Mouse (Mus musculus): ENCODE data around the gene Tbcb. TPM values are rescaled to one million over a fixed set of nuclear protein-coding genes. Genes with fewer than 3 reads are reported as not detected.
"Not testable (repeated sequence)": the region's sequence is repeated elsewhere in the genome, so short reads cannot be mapped to it uniquely, and the experiment has no call there.

The Tbcb gene
- total RNA-seq, 1 experiment from 2014 or later: 86.6 TPM

DNA sequence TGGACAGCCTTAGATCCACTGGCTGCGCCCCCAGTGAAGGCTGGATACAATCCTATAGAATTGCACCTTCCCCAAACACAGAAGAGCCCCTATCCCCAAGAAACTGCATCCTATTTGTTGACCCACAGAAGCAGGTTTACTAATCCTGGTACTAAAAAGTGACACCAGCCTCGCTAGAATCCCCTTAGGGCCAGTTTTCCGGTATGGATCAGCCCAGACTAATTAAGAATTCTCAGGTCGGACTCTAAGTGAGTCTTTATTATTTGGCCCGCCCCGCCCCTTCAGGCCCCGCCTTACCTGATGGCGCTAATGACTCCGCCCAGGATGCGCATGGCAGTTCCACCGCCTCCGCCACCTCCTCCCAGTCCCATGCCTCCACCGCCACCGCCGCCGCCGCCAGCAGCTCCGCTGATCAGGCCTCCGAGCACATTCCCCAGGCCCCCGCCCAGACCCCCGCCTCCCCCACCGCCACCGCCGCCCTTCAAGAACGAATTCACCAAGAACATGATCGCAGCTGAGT lies 38.4 kb downstream of the Tbcb start:
- peak; percentile 87 for DNase-seq

DNA sequence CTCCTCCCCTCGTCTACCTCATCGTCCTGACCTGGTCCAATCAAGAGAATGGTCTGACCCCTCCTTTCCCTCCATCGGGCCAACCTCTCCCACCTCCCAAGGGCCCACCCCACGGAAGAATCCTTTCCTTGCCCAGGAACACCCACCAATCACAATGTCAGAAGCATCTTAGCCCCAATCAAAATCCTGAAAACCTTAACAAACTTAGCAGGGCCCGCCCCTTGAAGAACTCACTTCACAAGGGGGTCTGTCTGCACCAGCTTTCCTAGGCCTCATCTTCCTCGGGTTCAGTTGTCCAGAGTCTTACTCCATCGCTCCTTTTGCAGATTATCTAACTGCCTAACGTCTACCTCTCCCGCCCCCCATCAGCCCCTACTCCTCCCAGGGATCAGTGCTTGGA lies 39.1 kb downstream of the Tbcb start:
- no peak for DNase-seq

DNA sequence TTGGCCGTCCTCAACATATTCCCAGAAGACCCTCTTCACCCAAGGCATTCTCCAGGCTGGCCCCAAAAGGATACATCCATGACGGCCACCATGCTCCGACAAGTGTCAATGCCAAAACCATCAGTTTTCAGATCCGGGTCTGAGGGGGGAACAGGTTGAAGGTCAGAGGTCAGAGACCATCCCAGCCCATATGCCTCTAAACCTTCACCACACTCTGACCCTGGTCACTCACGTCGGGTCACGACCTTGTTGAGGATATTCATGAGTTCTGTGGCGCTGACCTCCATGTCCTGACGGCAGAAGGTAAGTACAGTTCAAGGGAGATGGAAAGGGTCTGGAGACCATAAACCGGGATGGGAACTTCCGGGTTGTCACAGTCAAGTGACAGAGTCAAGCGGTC lies 40.0 kb downstream of the Tbcb start:
- DNase-seq: no peak

DNA sequence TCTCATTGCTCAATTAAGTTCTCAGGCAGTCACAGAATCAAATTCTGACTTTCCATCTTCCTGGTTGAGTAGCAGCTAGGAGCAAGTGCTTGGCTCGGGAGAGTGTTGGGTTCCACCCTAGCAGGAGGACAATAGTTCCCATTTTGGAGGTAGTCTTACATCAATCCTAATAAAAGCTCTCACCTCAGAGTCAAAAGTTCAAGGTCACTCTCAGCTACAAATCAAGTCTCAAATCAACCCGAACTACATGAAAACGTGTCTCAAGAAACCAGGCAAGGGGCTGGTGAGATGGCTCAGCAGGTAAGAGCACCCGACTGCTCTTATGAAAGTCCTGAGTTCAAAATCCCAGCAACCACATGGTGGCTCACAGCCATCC lies 43.0 kb downstream of the Tbcb start:
- no peak for DNase-seq

DNA sequence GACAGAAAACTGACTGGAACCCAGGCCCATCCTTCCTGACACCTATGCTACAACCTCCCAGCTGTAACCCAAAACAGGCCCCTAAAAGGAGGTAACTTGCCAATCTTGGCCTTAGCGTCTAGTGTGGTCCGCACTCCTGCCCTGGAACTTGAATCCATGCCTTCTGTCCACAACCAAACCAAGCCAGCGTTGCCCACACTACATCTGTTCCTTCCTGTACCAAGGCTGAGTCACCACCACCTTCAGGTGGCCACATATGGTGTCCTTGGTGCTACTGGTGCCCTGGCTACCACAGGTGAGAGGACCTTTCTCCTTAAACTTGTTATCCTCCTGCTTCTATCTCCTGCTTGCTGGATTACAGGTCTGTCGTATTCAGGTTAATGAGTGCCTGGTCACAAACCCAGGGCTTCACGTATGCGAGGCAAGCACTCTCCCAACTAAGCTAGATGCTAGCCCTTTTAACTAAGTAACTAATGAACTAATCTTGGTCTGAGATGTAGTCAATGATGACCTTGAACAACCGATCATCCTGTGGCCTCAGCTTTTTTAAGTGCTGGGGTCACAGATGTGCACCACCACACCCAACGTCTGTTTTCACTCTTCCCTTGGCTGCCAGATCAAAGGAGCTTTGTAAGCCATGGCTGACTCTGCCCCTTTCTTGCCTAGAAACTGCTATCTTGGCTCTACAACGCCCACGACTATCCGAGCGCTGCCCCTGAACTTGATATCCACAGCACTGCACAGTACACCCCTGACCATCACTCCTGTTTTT lies 43.5 kb downstream of the Tbcb start:
- DNase-seq: no peak

DNA sequence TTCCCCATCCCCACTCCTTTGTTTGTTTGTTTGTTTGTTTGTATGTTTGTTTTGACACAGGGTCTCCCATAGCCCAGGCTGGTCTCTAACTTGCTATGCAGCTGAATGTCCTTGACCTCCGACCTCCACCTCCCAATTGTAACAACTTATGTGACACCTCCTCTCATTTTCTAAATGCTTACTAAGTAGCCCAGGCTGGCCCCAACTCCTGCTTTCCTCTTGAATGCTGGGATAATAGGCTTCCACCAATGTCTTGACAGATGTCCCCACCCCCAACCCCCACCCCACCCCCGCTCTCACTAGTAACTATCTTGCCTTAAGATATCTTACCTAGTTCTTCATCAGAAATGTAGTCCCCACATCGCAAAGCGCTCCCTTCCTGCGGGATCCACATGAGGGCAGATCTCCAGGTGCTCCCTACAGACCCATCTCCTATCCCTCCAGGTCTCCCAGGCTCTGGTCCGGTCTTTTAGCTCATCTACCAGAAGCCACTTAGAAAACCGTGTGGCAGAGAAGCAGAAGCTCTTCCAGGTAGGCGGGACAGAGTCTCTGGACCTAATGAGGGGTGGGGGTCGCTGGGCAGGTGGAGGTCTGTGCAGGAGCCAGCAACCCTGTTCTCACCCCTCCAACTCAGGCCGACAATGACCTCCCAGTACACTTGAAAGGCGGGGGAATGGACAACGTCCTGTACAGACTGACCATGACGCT lies 47.3 kb downstream of the Tbcb start:
- DNase-seq: no peak

DNA sequence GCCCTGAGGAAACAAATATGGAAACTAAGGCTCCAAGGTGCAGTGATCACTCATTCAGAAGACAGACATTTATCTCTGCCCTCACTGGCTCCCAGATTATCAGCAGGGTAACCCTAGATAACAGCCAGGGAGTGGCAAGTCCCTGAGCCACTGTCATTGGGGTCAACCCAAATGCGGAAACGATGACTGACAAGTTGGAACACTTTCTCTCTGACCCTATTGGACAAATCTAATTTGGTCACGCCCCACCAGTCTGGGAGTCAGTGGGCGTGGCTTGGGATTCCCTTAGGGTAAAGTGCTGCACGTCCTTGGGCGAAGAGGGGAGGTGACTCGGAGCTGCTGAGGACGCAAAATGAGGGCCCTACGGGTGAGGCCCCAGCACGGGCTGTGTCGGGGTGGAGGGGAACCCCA lies 48.2 kb downstream of the Tbcb start, which contains the start of gene Cox7a1:
Cox7a1 (plus strand) TSS at position 266 of the 411 bp plus-strand sequence.
- DNase-seq: peak; percentile 87

DNA sequence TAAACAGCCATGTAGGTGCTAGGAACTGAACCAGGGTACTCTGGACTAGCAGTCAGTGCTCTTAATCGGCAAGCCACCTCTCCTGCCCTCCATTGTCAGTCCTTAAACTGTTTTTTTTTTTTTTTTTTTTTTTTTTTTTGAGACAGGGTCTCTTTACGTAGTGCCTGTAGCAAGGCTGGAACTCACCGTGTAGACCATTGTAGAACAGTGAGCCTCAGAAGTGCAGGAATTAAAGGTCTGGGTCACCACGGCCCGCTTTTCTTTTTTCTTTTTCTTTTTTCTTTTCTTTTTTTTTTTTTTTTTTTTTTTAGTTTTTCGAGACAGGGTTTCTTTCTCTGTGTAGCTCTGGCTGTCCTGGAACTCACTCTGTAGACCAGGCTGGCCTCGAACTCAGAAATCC lies 48.9 kb downstream of the Tbcb start:
- not testable (repeated sequence) for DNase-seq

DNA sequence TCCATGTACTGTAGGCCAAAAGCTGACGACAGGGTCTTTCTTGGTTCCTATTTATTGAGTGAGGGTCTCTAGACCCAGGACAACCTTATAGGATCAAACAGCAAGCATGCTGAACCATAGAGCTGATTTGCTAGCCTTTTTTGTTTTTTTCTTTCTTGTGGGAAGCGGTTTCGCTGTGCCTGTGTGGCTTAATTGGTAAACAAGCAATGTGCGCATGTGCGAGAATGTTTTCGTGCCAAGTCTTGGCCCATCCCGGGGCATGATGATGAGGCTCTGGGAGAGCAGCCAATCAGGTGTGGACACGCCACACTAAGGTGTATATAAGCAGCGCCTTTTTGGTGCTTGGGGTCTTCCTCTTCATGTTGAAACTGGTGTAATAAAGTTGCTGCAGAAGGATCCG lies 50.1 kb downstream of the Tbcb start:
- DNase-seq: not testable (repeated sequence)

DNA sequence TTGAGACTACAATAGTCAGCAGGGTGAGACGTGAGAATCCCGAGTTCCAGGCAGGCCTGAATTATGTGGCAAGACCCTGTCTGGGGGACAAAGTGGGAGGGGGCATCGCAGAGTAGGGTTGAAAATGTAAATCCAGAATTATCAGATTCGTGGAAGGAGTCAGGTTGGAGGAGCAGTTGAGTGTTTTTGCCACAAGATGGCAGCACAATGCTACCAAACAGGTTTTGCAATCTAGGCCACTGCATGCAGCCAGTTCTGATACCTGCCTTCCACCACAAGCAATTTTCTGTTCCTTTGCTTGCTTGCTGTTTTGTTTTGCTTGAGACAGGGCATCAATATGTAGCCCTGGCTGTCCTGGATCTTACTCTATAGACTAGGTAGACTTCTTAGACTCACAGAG lies 50.8 kb downstream of the Tbcb start:
- DNase-seq: peak; percentile 63

DNA sequence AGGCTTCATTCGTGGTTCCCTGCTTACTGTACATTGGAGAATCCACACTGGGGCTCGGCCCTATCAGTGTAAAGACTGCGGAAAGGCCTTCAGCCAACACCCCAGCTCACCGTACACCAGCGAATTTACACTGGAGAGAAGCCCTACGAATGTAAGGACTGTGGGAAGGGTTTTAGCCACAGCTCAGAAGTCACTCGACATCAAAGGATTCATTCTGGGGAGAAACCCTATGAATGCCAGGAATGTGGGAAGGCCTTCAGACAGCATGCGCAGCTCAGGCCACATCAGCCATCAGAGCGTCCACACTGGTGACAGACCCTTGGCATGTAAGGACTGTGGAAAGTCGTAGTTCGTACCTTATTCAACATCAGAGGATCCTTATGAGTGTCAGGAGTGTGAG lies 53.8 kb downstream of the Tbcb start:
- no peak for DNase-seq

DNA sequence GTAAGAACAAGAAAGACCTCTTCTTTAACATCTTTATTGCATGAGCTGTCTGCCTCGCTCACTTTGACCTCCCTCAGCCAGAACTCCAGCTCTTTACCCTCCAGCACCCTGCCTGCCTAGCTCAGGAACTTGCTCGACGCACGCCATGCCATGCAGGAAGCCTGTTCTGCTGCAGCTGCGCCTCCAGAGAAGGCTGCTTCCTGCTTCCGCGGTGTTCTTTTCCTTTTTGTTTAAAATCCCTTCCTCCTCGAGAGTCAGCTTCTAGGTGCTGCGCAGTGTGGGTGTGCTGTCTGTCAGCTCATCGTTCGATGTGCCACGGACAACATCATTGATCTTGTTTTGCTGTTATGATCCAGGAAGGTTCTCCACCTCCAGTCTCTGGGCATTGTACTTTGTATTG lies 55.6 kb downstream of the Tbcb start:
- DNase-seq: no peak

Other genes starting within 250 kb of the Tbcb start
- 10.1 and 10.4 TPM in 2 replicates for gene Zfp568, start 248.3 kb downstream of the Tbcb start, total RNA-seq (2021)
- gene Zfp14, start 180.9 kb downstream of the Tbcb start, total RNA-seq (2021): 3.8 and 4.0 TPM in 2 replicates
- gene Zfp82, start 159.4 kb downstream of the Tbcb start, total RNA-seq (2021): 3.2 and 3.7 TPM in 2 replicates
- gene Gm26920, start 141.9 kb downstream of the Tbcb start, total RNA-seq (2021): not detected in 2 replicates
- gene Zfp566, start 141.7 kb downstream of the Tbcb start, total RNA-seq (2021): 3.1 and 4.2 TPM in 2 replicates
- gene Zfp260, start 137.5 kb downstream of the Tbcb start, total RNA-seq (2021): 48.8 TPM in 2 replicates
- gene Zfp382, start 110.3 kb downstream of the Tbcb start, total RNA-seq (2021): 3.6 and 4.9 TPM in 2 replicates
- 45.3 and 50.2 TPM in 2 replicates for gene Zfp146, start 62.5 kb downstream of the Tbcb start, total RNA-seq (2021)
- 288 and 306 TPM in 2 replicates for gene Cox7a1, start 48.1 kb downstream of the Tbcb start, total RNA-seq (2021)
- 624 and 670 TPM in 2 replicates for gene Capns1, start 33.5 kb downstream of the Tbcb start, total RNA-seq (2021)
- 63.2 and 71.6 TPM in 2 replicates for gene Polr2i, start 324 bp downstream of the Tbcb start, total RNA-seq (2021)
- gene Ovol3, start 3.5 kb upstream of the Tbcb start, total RNA-seq (2021): not detected in 2 replicates
- 1.2 TPM in 1 of 2 replicates, not detected in the other for gene Thap8, start 47.8 kb upstream of the Tbcb start, total RNA-seq (2021)
- 7.2 and 8.4 TPM in 2 replicates for gene Wdr62, start 48.1 kb upstream of the Tbcb start, total RNA-seq (2021)
- gene Clip3, start 59.5 kb upstream of the Tbcb start, total RNA-seq (2021): 21.1 and 29.5 TPM in 2 replicates
- gene Alkbh6, start 76.4 kb upstream of the Tbcb start, total RNA-seq (2021): 51.6 and 59.2 TPM in 2 replicates
- 29.0 and 41.3 TPM in 2 replicates for gene Syne4, start 82.5 kb upstream of the Tbcb start, total RNA-seq (2021)
- 1.5 and 2.0 TPM in 2 replicates for gene E130208F15Rik, start 89.5 kb upstream of the Tbcb start, total RNA-seq (2021)
- gene Sdhaf1, start 91.6 kb upstream of the Tbcb start, total RNA-seq (2021): 13.1 and 14.1 TPM in 2 replicates
- gene Lrfn3, start 130.5 kb upstream of the Tbcb start, total RNA-seq (2021): 16.6 and 19.4 TPM in 2 replicates
- 14.9 and 15.0 TPM in 2 replicates for gene Tyrobp, start 181.5 kb upstream of the Tbcb start, total RNA-seq (2021)
- 2.6 TPM in 1 of 2 replicates, not detected in the other for gene Hcst, start 187.6 kb upstream of the Tbcb start, total RNA-seq (2021)
- gene Nfkbid, start 189.5 kb upstream of the Tbcb start, total RNA-seq (2021): 1.2 and 2.1 TPM in 2 replicates
- gene Aplp1, start 213.3 kb upstream of the Tbcb start, total RNA-seq (2021): 19.6 and 29.9 TPM in 2 replicates
- not detected in 2 replicates for gene Kirrel2, start 225.4 kb upstream of the Tbcb start, total RNA-seq (2021)
- gene Nphs1, start 226.0 kb upstream of the Tbcb start, total RNA-seq (2021): not detected in 2 replicates